Comparison of ENCODE assay signal across 16 mouse cellular contexts in the genomic region with DNA sequence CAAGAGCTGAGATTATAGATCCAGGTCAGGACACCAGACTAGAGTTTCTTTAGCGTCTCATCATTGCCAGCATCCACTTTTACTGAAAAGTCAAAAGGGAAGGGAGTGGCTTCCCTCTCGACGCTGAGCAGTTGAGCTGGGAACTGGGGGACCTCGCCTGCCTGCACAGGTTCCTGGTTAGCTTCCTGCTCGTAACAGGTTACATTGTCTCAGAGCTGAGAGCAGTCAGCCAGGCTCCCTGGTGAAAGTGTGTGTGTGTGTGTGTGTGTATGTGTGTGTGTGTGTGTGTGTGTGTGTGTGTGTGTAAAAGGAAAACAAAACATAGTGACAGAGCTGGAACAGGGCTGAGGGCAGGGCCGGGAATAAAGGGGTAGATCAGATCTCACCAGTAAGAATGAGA.
A peak's percentile ranks its signal among the peaks of the same experiment; 100 is the strongest.
DNase-seq lines count a peak whose midpoint lies in the region; ATAC-seq and TF ChIP-seq lines count a peak whose summit lies in the region.
"Had no signal": no experiment of that assay in that cellular context is flagged by ENCODE, and none has a peak within 500 bp of the region (broad histone marks: within the 10 kb centered on the region; RNA-seq: fewer than 3 reads in every experiment).

No protein-coding gene starts in this region.

- H3K36me3 ChIP-seq in heart, adult 2 months (ENCODE audit: control insufficient read depth, insufficient read depth, low read length) = peaks cover 22% of the 10 kb centered on the region
- no peaks in the 10 kb centered on the region for H3K36me3 ChIP-seq in heart, embryonic 10.5 days
- no peaks in the 10 kb centered on the region for H3K36me3 ChIP-seq in kidney, adult 2 months (ENCODE audit: control insufficient read depth, insufficient read depth, low read length)
- no peaks in the 10 kb centered on the region for H3K36me3 ChIP-seq in liver, embryonic 15.5 days (replicated peaks)
- H3K36me3 ChIP-seq: limb, embryonic 13.5 days had no signal

- no peak overlapping the region for H3K4me3 ChIP-seq in heart, adult 2 months
- no peak overlapping the region for H3K4me3 ChIP-seq in heart, embryonic 10.5 days
- no peak overlapping the region for H3K4me3 ChIP-seq in kidney, adult 2 months (ENCODE audit: insufficient read depth, low read depth, low read length)
- no peak overlapping the region for H3K4me3 ChIP-seq in liver, embryonic 15.5 days (replicated peaks)
- H3K4me3 ChIP-seq: forebrain, embryonic 13.5 days; limb, embryonic 13.5 days had no signal

- intact Hi-C loops in heart, adult 2 months (cut with DNase I) = no loop called here

- TF ChIP-seq POLR2A in heart, adult 2 months (IDR thresholded peaks at IDR 0.05; ENCODE audit: insufficient read depth, low read depth, low read length) = no peak
- TF ChIP-seq POLR2A in kidney, adult 2 months (IDR thresholded peaks at IDR 0.05; ENCODE audit: low read depth, low read length) = no peak

- peak overlapping the region; percentile 71 for H3K27ac ChIP-seq in heart, adult 2 months
- no peak overlapping the region for H3K27ac ChIP-seq in heart, embryonic 10.5 days
- no peak overlapping the region for H3K27ac ChIP-seq in kidney, adult 2 months (ENCODE audit: insufficient read depth, low read depth, low read length)
- H3K27ac ChIP-seq in liver, embryonic 15.5 days (replicated peaks) = 0 out of 2 replicates have a peak overlapping the region, but pooled peaks have one; percentile 5
- H3K27ac ChIP-seq: forebrain, embryonic 13.5 days; hindbrain, postnatal 0 days; limb, embryonic 13.5 days had no signal

- DNase-seq in heart, adult 2 months = peak in 1 of 2 experiments; percentile 56
- no peak for DNase-seq in heart, embryonic 10.5 days (ENCODE audit: low spot score)
- DNase-seq in kidney, adult 2 months = peak; percentile 35
- no peak for DNase-seq in kidney, adult 18-20 months
- DNase-seq in liver = no peak
- peak; percentile 27 for DNase-seq in induced T-regulatory cell, adult 2 months (ENCODE audit: low read depth)
- DNase-seq: adrenal gland, postnatal 25 days; cerebellum, adult 9-10 months; layer of hippocampus, adult 9-11 months; thymus, postnatal 25 days had no signal

- peak; percentile 88 for TF ChIP-seq EP300 in heart, adult 2 months (IDR thresholded peaks at IDR 0.05; ENCODE audit: insufficient read depth, low read depth, low read length)

- WGBS in heart, adult 2 months = 58% methylated on average over 6 of the region's 6 CpGs
- 64% methylated on average over 6 of the region's 6 CpGs for WGBS in heart, embryonic 10.5 days
- 55% methylated on average over 6 of the region's 6 CpGs for WGBS in kidney, adult 2 months
- WGBS in liver, embryonic 15.5 days (ENCODE audit: insufficient replicate concordance) = 70% methylated on average over 6 of the region's 6 CpGs

- no peaks in the 10 kb centered on the region for H3K9me3 ChIP-seq in heart, embryonic 10.5 days
- no peaks in the 10 kb centered on the region for H3K9me3 ChIP-seq in liver, embryonic 15.5 days (replicated peaks)
- H3K9me3 ChIP-seq: forebrain, embryonic 13.5 days; limb, embryonic 13.5 days had no signal

- no peaks in the 10 kb centered on the region for H3K27me3 ChIP-seq in heart, adult 2 months (ENCODE audit: control insufficient read depth, insufficient read depth, low read length)
- H3K27me3 ChIP-seq in heart, embryonic 10.5 days (ENCODE audit: insufficient read depth, poor library complexity, severe bottlenecking) = no peaks in the 10 kb centered on the region
- H3K27me3 ChIP-seq in kidney, adult 2 months (replicated peaks; ENCODE audit: control insufficient read depth, insufficient read depth, low read length) = no peaks in the 10 kb centered on the region
- no peaks in the 10 kb centered on the region for H3K27me3 ChIP-seq in liver, embryonic 15.5 days
- H3K27me3 ChIP-seq: forebrain, embryonic 13.5 days; limb, embryonic 13.5 days had no signal

- no peak for ATAC-seq in liver, embryonic 15.5 days (ENCODE audit: insufficient read depth)
- ATAC-seq: forebrain, embryonic 13.5 days; hindbrain, postnatal 0 days; intestine, postnatal 0 days had no signal

- TF ChIP-seq CTCF in heart, adult 2 months (IDR thresholded peaks at IDR 0.05) = no peak
- no peak for TF ChIP-seq CTCF in kidney, adult 2 months (conservative IDR thresholded peaks at IDR 0.05; ENCODE audit: insufficient read depth, insufficient read length, low read depth, low read length)

- no peaks in the 10 kb centered on the region for H3K79me2 ChIP-seq in heart, adult 2 months (replicated peaks; ENCODE audit: control insufficient read depth, insufficient read depth, low read length)

- H3K4me1 ChIP-seq in heart, adult 2 months (ENCODE audit: control insufficient read depth, insufficient read depth, low read length) = peaks cover 14% of the 10 kb centered on the region
- H3K4me1 ChIP-seq in heart, embryonic 10.5 days = peaks cover 26% of the 10 kb centered on the region
- no peaks in the 10 kb centered on the region for H3K4me1 ChIP-seq in kidney, adult 2 months (ENCODE audit: control insufficient read depth, insufficient read depth, low read length)
- peaks cover 47% of the 10 kb centered on the region for H3K4me1 ChIP-seq in liver, embryonic 15.5 days (replicated peaks)
- H3K4me1 ChIP-seq: limb, embryonic 13.5 days had no signal

- no peak overlapping the region for H3K9ac ChIP-seq in heart, adult 2 months (ENCODE audit: low read depth, low read length)
- H3K9ac ChIP-seq in liver, embryonic 15.5 days = no peak overlapping the region
- H3K9ac ChIP-seq: forebrain, embryonic 13.5 days; limb, embryonic 13.5 days had no signal

- H3K4me2 ChIP-seq in liver, embryonic 15.5 days = no peak overlapping the region
- H3K4me2 ChIP-seq: forebrain, embryonic 13.5 days; limb, embryonic 13.5 days; midbrain, embryonic 11.5 days had no signal

Comparison
In these comparisons a context has a peak if more than half of its experiments do, and no peak if none do; other contexts are left out.
1. DNase-seq: peak in kidney, adult 2 months (single experiment) and induced T-regulatory cell, adult 2 months (single experiment); none in heart, embryonic 10.5 days (single experiment), kidney, adult 18-20 months (single experiment) and liver (single experiment).
2. H3K27ac ChIP-seq: peak in heart, adult 2 months (single experiment) and liver, embryonic 15.5 days (single experiment); none in heart, embryonic 10.5 days (single experiment) and kidney, adult 2 months (single experiment).